Mouse (Mus musculus) 416B (cell line): Measurements from ENCODE around the gene Scap.
"Not testable (repeated sequence)": the region's sequence is repeated elsewhere in the genome, so short reads cannot be mapped to it uniquely, and the experiment has no call there.

Source experiments
- DNase-seq: peaks from one replicate; pipeline ENCODE4 v3.0.0; 2011; ENCODE audit warnings: low read depth

Gene Scap

GRCm38 (mm10) chr9:110330913-110331312, 2.2 kb upstream of the Scap start:
- not testable (repeated sequence) for DNase-seq

GRCm38 (mm10) chr9:110333896-110334259, 790 bp downstream of the Scap start:
- no peak for DNase-seq

- no peak for DNase-seq
These were observed 1.8 kb downstream of the Scap start for GRCm38 (mm10) chr9:110334849-110335248.

- no peak for DNase-seq
These were observed 7.1 kb downstream of the Scap start for GRCm38 (mm10) chr9:110340037-110340750.

GRCm38 (mm10) chr9:110342008-110342407, 8.9 kb downstream of the Scap start:
- no peak for DNase-seq

- no peak for DNase-seq
These were observed 10.7 kb downstream of the Scap start for GRCm38 (mm10) chr9:110343805-110344204.

- no peak for DNase-seq
These were observed 12.1 kb downstream of the Scap start for GRCm38 (mm10) chr9:110345057-110345739.

- no peak for DNase-seq
These were observed 15.8 kb downstream of the Scap start for GRCm38 (mm10) chr9:110348899-110349298.

- DNase-seq: no peak
These were observed 17.1 kb downstream of the Scap start for GRCm38 (mm10) chr9:110350188-110350587.

- DNase-seq: no peak
These were observed 17.5 kb downstream of the Scap start for GRCm38 (mm10) chr9:110350612-110351011.

- DNase-seq: no peak
These were observed 18.3 kb downstream of the Scap start for GRCm38 (mm10) chr9:110351350-110351749.

GRCm38 (mm10) chr9:110351932-110352632, 19.0 kb downstream of the Scap start:
- peak; percentile 47 for DNase-seq

GRCm38 (mm10) chr9:110358341-110358740, 25.3 kb downstream of the Scap start:
- DNase-seq: no peak

GRCm38 (mm10) chr9:110361299-110361698, 28.2 kb downstream of the Scap start:
- DNase-seq: no peak

GRCm38 (mm10) chr9:110362337-110362736, 29.2 kb downstream of the Scap start:
- DNase-seq: no peak

- peak; percentile 89 for DNase-seq
These were observed 33.7 kb downstream of the Scap start for GRCm38 (mm10) chr9:110366746-110367145.

- DNase-seq: no peak
These were observed 36.8 kb downstream of the Scap start for GRCm38 (mm10) chr9:110369860-110370259.

GRCm38 (mm10) chr9:110373871-110374270, 40.8 kb downstream of the Scap start:
- DNase-seq: no peak

GRCm38 (mm10) chr9:110375668-110376067, 42.6 kb downstream of the Scap start:
- DNase-seq: no peak

- not testable (repeated sequence) for DNase-seq
These were observed 44.6 kb downstream of the Scap start for GRCm38 (mm10) chr9:110377655-110378054.

- no peak for DNase-seq
These were observed 46.3 kb downstream of the Scap start for GRCm38 (mm10) chr9:110379361-110379760.

GRCm38 (mm10) chr9:110380662-110381061, 47.6 kb downstream of the Scap start:
- no peak for DNase-seq

- DNase-seq: no peak
These were observed 48.2 kb downstream of the Scap start for GRCm38 (mm10) chr9:110381292-110381691.
